Mouse (Mus musculus): ENCODE data around the gene Mlxipl. TPM values are rescaled to one million over a fixed set of nuclear protein-coding genes. Genes with fewer than 3 reads are reported as not detected.

The Mlxipl gene
- total and polyA plus RNA-seq, 3 experiments: 24.2 to 49.0 (median 25.9) TPM

GRCm38 (mm10) chr5:135145532-135145931, 55.8 kb downstream of the Mlxipl start:
- H3K79me2 ChIP-seq (replicated peaks; ENCODE audit: control insufficient read depth, insufficient read depth, low read length): no peaks in the 10 kb centered on the region
- H3K27me3 ChIP-seq (ENCODE audit: control insufficient read depth, insufficient read depth, low read length): no peaks in the 10 kb centered on the region
- no peaks in the 10 kb centered on the region for H3K36me3 ChIP-seq (ENCODE audit: control insufficient read depth, insufficient read depth, low read length)
- DNase-seq: no peak
- H3K4me3 ChIP-seq: no peak overlapping the region
- no peaks in the 10 kb centered on the region; the same call in 1 of the 2 replicates for H3K4me1 ChIP-seq (ENCODE audit: control insufficient read depth, insufficient read depth, low read length)
- intact Hi-C loops (cut with DNase I): no loop called here
- 26% methylated on average over 3 of the region's 3 CpGs for WGBS
- H3K27ac ChIP-seq: no peak overlapping the region
- TF ChIP-seq POLR2A (IDR thresholded peaks at IDR 0.05; ENCODE audit: insufficient read depth, low read depth, low read length): no peak
- no peak for TF ChIP-seq CTCF (IDR thresholded peaks at IDR 0.05)
- TF ChIP-seq EP300 (IDR thresholded peaks at IDR 0.05; ENCODE audit: insufficient read depth, low read depth, low read length): no peak
- H3K9ac ChIP-seq (ENCODE audit: low read depth, low read length): no peak overlapping the region

GRCm38 (mm10) chr5:135145955-135146354, 56.3 kb downstream of the Mlxipl start:
- no peak overlapping the region for H3K4me3 ChIP-seq
- H3K36me3 ChIP-seq (ENCODE audit: control insufficient read depth, insufficient read depth, low read length): no peaks in the 10 kb centered on the region
- H3K9ac ChIP-seq (ENCODE audit: low read depth, low read length): no peak overlapping the region
- no peak for DNase-seq
- intact Hi-C loops (cut with DNase I): no loop called here
- no peaks in the 10 kb centered on the region for H3K79me2 ChIP-seq (replicated peaks; ENCODE audit: control insufficient read depth, insufficient read depth, low read length)
- no peak for TF ChIP-seq POLR2A (IDR thresholded peaks at IDR 0.05; ENCODE audit: insufficient read depth, low read depth, low read length)
- TF ChIP-seq CTCF (IDR thresholded peaks at IDR 0.05): 0 out of 2 replicates have a peak, but pooled peaks have one; percentile 5
- no peaks in the 10 kb centered on the region; the same call in 1 of the 2 replicates for H3K4me1 ChIP-seq (ENCODE audit: control insufficient read depth, insufficient read depth, low read length)
- no peaks in the 10 kb centered on the region for H3K27me3 ChIP-seq (ENCODE audit: control insufficient read depth, insufficient read depth, low read length)
- H3K27ac ChIP-seq: no peak overlapping the region

GRCm38 (mm10) chr5:135148715-135149052, 59.0 kb downstream of the Mlxipl start:
- peak overlapping the region; percentile 68 for H3K9ac ChIP-seq (ENCODE audit: low read depth, low read length)
- no peaks in the 10 kb centered on the region for H3K36me3 ChIP-seq (ENCODE audit: control insufficient read depth, insufficient read depth, low read length)
- no peaks in the 10 kb centered on the region; the same call in 1 of the 2 replicates for H3K4me1 ChIP-seq (ENCODE audit: control insufficient read depth, insufficient read depth, low read length)
- peak overlapping the region; percentile 84 for H3K4me3 ChIP-seq
- intact Hi-C loops (cut with DNase I): loop anchor here (2.0 kb wide), 1 partner anchor 38 kb away; the partner anchor contains the start of gene Baz1b
- WGBS: 1% methylated on average over 13 of the region's 13 CpGs
- DNase-seq: no peak
- H3K79me2 ChIP-seq (replicated peaks; ENCODE audit: control insufficient read depth, insufficient read depth, low read length): no peaks in the 10 kb centered on the region
- TF ChIP-seq POLR2A (IDR thresholded peaks at IDR 0.05; ENCODE audit: insufficient read depth, low read depth, low read length) (no peak), EP300 (IDR thresholded peaks at IDR 0.05; ENCODE audit: insufficient read depth, low read depth, low read length) (no peak), CTCF (IDR thresholded peaks at IDR 0.05) (no peak)
- peak overlapping the region; percentile 91 for H3K27ac ChIP-seq
- H3K27me3 ChIP-seq (ENCODE audit: control insufficient read depth, insufficient read depth, low read length): no peaks in the 10 kb centered on the region

- Histone ChIP-seq H3K4me3 (peak within 1 kb of the TSS; percentile 84), H3K36me3 (ENCODE audit: control insufficient read depth, insufficient read depth, low read length) (no peaks in the 10 kb centered on the region), H3K27ac (peak within 1 kb of the TSS; percentile 91), H3K27me3 (ENCODE audit: control insufficient read depth, insufficient read depth, low read length) (no peaks in the 10 kb centered on the region), H3K9ac (ENCODE audit: low read depth, low read length) (peak within 1 kb of the TSS; percentile 81), H3K79me2 (replicated peaks; ENCODE audit: control insufficient read depth, insufficient read depth, low read length) (no peaks in the 10 kb centered on the region), H3K4me1 (ENCODE audit: control insufficient read depth, insufficient read depth, low read length) (no peaks in the 10 kb centered on the region; the same call in 1 of the 2 replicates)
- peak; percentile 30; the same call in 1 of the 2 replicates for TF ChIP-seq EP300 (IDR thresholded peaks at IDR 0.05; ENCODE audit: insufficient read depth, low read depth, low read length)
- TF ChIP-seq POLR2A (IDR thresholded peaks at IDR 0.05; ENCODE audit: insufficient read depth, low read depth, low read length): peak; percentile 76
- TF ChIP-seq CTCF (IDR thresholded peaks at IDR 0.05): 0 out of 2 replicates have a peak, but pooled peaks have one; percentile 17
- intact Hi-C loops (cut with DNase I): loop anchor here (2.0 kb wide), 1 partner anchor 38 kb away; the partner anchor contains the start of gene Baz1b
- WGBS: under 1% methylated on average over 63 of the region's 63 CpGs
- peak; percentile 99 for DNase-seq
Measured at GRCm38 (mm10) chr5:135149053-135149819, 59.5 kb downstream of the Mlxipl start, which contains the start of gene Tbl2. TSS of gene Tbl2 (plus strand) at chr5:135149657.

GRCm38 (mm10) chr5:135149820-135150178, 60.1 kb downstream of the Mlxipl start:
- no peak for TF ChIP-seq EP300 (IDR thresholded peaks at IDR 0.05; ENCODE audit: insufficient read depth, low read depth, low read length)
- no peak for TF ChIP-seq POLR2A (IDR thresholded peaks at IDR 0.05; ENCODE audit: insufficient read depth, low read depth, low read length)
- TF ChIP-seq CTCF (IDR thresholded peaks at IDR 0.05): no peak
- peak overlapping the region; percentile 81 for H3K9ac ChIP-seq (ENCODE audit: low read depth, low read length)
- H3K36me3 ChIP-seq (ENCODE audit: control insufficient read depth, insufficient read depth, low read length): no peaks in the 10 kb centered on the region
- peak overlapping the region; percentile 84 for H3K4me3 ChIP-seq
- DNase-seq: no peak
- H3K4me1 ChIP-seq (ENCODE audit: control insufficient read depth, insufficient read depth, low read length): no peaks in the 10 kb centered on the region; the same call in 1 of the 2 replicates
- under 1% methylated on average over 23 of the region's 23 CpGs for WGBS
- H3K27me3 ChIP-seq (ENCODE audit: control insufficient read depth, insufficient read depth, low read length): no peaks in the 10 kb centered on the region
- H3K27ac ChIP-seq: peak overlapping the region; percentile 91
- H3K79me2 ChIP-seq (replicated peaks; ENCODE audit: control insufficient read depth, insufficient read depth, low read length): no peaks in the 10 kb centered on the region
- intact Hi-C loops (cut with DNase I): loop anchor here (1.0 to 2.0 kb wide), 2 partner anchors 19 to 37 kb away; partner anchors contain the start of genes Baz1b and Bcl7b

- Histone ChIP-seq H3K4me3 (no peak overlapping the region), H3K4me1 (ENCODE audit: control insufficient read depth, insufficient read depth, low read length) (no peaks in the 10 kb centered on the region), H3K27me3 (ENCODE audit: control insufficient read depth, insufficient read depth, low read length) (no peaks in the 10 kb centered on the region), H3K9ac (ENCODE audit: low read depth, low read length) (no peak overlapping the region), H3K79me2 (replicated peaks; ENCODE audit: control insufficient read depth, insufficient read depth, low read length) (no peaks in the 10 kb centered on the region), H3K27ac (no peak overlapping the region), H3K36me3 (ENCODE audit: control insufficient read depth, insufficient read depth, low read length) (no peaks in the 10 kb centered on the region)
- TF ChIP-seq CTCF (IDR thresholded peaks at IDR 0.05) (peak; percentile 33), EP300 (IDR thresholded peaks at IDR 0.05; ENCODE audit: insufficient read depth, low read depth, low read length) (no peak)
- no peak for DNase-seq
- 97% methylated on average over 4 of the region's 4 CpGs for WGBS
- intact Hi-C loops (cut with DNase I): no loop called here
Measured at GRCm38 (mm10) chr5:135156496-135156895, 66.8 kb downstream of the Mlxipl start.
